Mouse (Mus musculus): Measurements from ENCODE around the gene Pde4a.

Pde4a gene

GRCm38 (mm10) chr9:21165041-21165951 lies at the start of gene Pde4a:
Gene Pde4a, plus strand, starts transcription at chr9:21165714.
- in situ Hi-C loops (cut with MboI; ENCODE audit: low pct_unique_long_range_greater_than_20kb in 1 of 2, low sequenced_read_pairs in 2 of 2, unreplicated experiment in 1 of 2), result no loop called here

DNA sequence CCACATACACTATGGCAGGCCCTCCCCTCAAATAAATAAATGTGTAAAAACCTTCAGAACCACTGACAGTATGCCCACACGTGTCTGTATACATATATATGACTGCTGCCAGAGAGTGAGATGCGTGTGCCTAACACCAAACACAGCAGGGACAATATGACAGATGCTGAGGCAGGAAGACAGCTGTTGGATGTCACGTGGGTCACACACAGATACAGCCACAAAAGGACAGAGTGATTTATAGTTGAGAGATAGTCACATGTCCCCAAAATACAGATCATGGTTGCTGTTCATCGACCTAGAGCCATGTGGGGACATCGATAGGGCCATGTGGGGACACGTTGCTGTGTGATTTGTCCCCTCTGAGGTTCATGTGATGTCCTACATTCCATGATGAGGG lies 48.4 kb upstream of the Pde4a start:
- in situ Hi-C loops (cut with MboI; ENCODE audit: low pct_unique_long_range_greater_than_20kb in 1 of 2, low sequenced_read_pairs in 2 of 2, unreplicated experiment in 1 of 2), result no loop called here

- in situ Hi-C loops (cut with MboI; ENCODE audit: low pct_unique_long_range_greater_than_20kb in 1 of 2, low sequenced_read_pairs in 2 of 2, unreplicated experiment in 1 of 2), result no loop called here
Observed at GRCm38 (mm10) chr9:21121483-21121882, 44.0 kb upstream of the Pde4a start.

DNA sequence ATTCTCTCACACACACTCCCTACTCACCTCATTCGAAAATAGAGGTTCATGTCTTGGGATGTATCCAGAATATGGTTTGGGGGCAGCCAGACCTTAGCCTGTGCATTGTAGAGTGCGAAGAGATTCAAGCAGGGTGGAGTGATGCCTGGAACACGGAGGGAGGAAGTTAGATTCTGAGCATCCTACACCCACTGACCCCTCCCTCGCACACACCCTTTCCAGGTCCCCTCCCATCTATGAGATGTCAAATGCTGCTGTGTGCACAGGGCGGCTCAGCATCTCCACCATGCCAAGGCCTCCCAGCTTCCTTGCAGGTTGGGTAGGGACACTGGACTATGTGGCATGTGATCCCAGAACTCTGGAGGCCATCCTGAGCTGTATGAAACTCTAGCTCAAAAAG lies 40.7 kb upstream of the Pde4a start:
- in situ Hi-C loops (cut with MboI; ENCODE audit: low pct_unique_long_range_greater_than_20kb in 1 of 2, low sequenced_read_pairs in 2 of 2, unreplicated experiment in 1 of 2), result no loop called here

DNA sequence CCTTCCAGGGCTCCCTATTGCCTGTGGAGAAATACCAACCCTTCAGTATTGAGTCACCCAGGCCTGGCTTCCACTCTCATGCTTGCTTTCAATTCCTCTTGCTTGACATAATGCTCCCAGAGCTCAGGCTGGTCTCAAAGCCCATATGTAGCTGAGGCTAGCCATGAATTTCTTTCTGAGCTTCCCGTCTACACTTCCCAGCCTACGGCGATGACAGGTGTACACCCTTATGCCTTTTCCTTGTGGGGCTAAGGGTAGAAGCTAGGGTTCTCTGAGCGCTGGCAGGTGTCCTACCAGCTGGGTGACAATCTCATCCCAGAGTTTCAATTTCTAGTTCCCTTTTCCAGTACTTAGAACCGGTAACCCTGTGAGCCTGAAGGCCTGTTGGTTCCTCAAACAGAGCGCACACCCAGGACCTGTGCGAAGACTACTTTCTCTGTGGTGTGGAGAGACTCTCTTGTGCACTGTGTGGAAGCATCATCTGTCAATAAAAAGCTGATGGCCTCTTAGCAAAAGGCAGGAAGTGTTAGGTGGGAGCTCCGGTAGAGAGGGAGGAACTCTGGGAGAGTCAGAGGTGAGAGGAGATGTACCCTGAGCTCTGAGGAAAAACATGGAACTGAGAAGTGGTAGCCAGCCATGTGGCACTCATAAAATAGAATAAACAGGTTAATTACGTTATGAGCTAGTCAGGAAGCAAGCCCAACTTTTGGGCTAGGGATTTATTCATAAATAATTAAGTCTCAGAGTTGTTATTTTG lies 39.8 kb upstream of the Pde4a start:
- in situ Hi-C loops (cut with MboI; ENCODE audit: low pct_unique_long_range_greater_than_20kb in 1 of 2, low sequenced_read_pairs in 2 of 2, unreplicated experiment in 1 of 2), result no loop called here

GRCm38 (mm10) chr9:21126259-21126627 lies 39.3 kb upstream of the Pde4a start:
- in situ Hi-C loops (cut with MboI; ENCODE audit: low pct_unique_long_range_greater_than_20kb in 1 of 2, low sequenced_read_pairs in 2 of 2, unreplicated experiment in 1 of 2), result no loop called here

- in situ Hi-C loops (cut with MboI; ENCODE audit: low pct_unique_long_range_greater_than_20kb in 1 of 2, low sequenced_read_pairs in 2 of 2, unreplicated experiment in 1 of 2), result no loop called here
Observed at GRCm38 (mm10) chr9:21131059-21131956, 34.2 kb upstream of the Pde4a start, which contains the start of gene Tyk2. Gene Tyk2, minus strand, starts transcription at chr9:21131243.

DNA sequence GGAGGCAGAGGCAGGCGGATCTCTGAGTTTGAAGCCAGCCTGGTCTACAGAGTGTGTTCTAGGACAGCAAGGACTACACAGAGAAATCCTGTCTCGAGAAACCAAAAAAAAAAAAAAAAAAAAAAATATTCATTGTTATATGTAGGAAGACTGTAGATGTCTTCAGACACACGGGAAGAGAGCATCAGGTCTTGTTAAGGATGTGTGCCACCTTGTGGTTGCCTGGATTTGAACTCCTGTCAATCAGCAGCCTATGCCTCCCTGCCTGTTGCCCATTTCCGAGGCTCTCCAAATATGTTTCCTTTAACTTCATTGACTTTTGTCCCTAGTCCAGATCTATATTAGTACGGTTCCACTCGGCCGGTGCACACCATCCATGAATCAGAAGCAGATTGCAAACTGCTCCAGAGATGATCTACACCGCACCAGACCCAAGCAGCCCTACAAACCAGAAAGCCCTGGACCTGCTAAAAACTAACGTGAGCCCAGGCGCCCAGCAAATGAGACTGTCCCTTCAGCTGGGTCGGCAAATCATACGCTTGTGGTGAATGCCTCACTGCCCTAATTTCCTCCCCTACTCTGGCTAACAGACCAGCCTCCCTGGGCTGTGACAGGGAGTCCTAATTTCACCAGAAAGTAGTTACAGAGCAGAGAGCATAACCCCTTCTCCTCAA lies 33.3 kb upstream of the Pde4a start:
- in situ Hi-C loops (cut with MboI; ENCODE audit: low pct_unique_long_range_greater_than_20kb in 1 of 2, low sequenced_read_pairs in 2 of 2, unreplicated experiment in 1 of 2), result no loop called here

GRCm38 (mm10) chr9:21133064-21133707 lies 32.3 kb upstream of the Pde4a start:
- in situ Hi-C loops (cut with MboI; ENCODE audit: low pct_unique_long_range_greater_than_20kb in 1 of 2, low sequenced_read_pairs in 2 of 2, unreplicated experiment in 1 of 2), result no loop called here

DNA sequence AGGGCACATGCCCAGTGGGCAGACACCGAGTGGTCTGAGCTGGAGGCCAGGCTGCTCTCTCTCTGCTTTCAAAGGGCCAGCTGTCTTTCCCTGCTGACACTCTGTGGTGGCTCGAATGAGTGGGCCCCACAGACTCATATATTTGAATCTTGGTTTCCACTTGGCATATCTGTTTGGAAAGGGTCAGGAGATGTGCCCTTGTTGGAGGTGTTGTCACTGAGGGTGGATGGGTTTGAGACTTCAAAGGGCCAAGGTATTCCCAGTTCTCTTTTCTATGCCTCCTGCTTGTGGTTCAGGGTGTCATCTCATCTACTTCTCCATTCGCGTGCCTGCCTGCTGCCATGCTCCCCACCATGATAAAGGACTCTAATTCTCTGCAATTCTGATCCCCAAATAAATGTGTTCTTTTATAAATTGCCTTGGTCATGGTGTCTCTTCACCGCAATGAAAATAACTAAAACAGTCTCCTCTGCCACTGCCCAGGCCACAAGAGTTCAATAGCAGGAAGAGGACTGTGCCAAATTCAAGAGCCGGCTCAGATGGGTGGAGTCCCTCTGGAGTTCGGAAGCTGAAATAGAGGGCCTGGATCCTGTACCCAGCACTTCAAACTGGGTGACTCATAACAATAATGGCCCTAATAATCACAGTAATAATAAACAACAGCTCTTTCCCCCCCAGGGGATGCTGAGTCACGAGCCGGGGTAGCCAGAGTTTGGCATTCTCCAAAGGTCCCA lies 30.8 kb upstream of the Pde4a start:
- in situ Hi-C loops (cut with MboI; ENCODE audit: low pct_unique_long_range_greater_than_20kb in 1 of 2, low sequenced_read_pairs in 2 of 2, unreplicated experiment in 1 of 2), result no loop called here

DNA sequence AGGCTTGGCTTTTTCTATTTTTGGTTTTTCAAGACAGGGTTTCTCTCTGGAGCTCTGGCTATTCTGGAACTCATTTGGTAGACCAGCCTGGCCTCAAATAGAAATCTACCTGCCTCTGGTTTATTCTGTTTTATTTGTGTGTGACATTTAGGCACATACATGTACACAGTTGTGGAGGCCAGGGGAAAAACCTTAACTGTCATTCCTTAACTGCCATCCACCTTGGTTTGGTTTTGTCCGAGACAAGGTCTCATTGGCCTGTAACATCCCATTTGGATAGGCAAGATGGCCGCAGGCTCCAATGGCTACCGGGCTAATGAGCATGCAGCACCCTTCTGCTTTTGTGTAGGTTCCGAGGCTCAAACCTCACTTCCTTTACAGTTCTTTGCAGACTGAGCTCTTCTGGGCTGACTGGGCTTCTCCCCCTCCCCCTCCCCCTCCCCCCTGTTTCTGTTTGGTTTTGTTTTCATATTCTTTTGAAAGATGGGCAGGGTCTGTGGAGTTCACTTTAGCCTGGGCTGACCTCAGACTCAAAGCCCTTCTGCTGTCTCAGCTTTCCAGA lies 30.1 kb upstream of the Pde4a start:
- in situ Hi-C loops (cut with MboI; ENCODE audit: low pct_unique_long_range_greater_than_20kb in 1 of 2, low sequenced_read_pairs in 2 of 2, unreplicated experiment in 1 of 2), result no loop called here

GRCm38 (mm10) chr9:21135941-21136381 lies 29.6 kb upstream of the Pde4a start:
- in situ Hi-C loops (cut with MboI; ENCODE audit: low pct_unique_long_range_greater_than_20kb in 1 of 2, low sequenced_read_pairs in 2 of 2, unreplicated experiment in 1 of 2), result no loop called here

- in situ Hi-C loops (cut with MboI; ENCODE audit: low pct_unique_long_range_greater_than_20kb in 1 of 2, low sequenced_read_pairs in 2 of 2, unreplicated experiment in 1 of 2), result no loop called here
Observed at GRCm38 (mm10) chr9:21136401-21136800, 29.1 kb upstream of the Pde4a start.

- in situ Hi-C loops (cut with MboI; ENCODE audit: low pct_unique_long_range_greater_than_20kb in 1 of 2, low sequenced_read_pairs in 2 of 2, unreplicated experiment in 1 of 2), result no loop called here
Observed at GRCm38 (mm10) chr9:21137229-21137628, 28.3 kb upstream of the Pde4a start.

DNA sequence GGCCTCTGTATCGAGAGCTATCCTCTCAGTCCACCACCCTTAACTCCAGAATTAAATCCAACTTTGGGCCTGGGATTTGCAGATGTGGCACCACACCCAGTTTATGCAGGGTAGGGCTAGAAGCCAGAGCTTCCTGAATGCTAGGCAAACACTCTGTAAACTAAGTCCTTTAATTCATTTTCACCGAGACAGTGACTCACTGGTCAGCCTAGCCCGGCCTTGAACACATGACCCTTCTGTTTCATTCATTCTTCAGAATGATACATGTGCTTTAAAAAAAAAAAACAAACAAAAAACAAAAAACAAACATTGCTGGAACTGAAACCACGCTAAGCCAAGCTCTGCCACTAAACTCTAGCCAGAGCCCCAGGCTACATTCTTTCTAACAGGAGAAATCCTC lies 27.1 kb upstream of the Pde4a start:
- in situ Hi-C loops (cut with MboI; ENCODE audit: low pct_unique_long_range_greater_than_20kb in 1 of 2, low sequenced_read_pairs in 2 of 2, unreplicated experiment in 1 of 2), result no loop called here

DNA sequence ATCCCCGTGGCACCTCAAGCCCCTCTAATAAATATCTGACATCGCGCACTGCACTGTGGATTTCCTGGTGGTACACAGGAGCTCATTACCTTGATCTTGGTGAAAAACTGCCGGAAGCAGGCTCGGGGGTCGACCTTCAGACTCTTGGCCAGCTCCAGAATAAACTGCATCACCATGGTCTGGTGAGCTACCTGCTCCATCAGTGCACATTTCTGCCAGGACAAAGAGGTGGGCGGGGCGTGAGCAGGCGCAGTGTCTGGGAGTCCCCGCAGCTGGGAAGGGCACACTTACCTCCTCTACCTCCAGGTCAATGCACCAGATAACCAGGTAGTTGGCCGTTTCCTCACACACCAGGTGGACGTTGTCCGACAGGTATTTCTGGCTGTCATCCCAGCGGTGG lies 23.6 kb upstream of the Pde4a start:
- in situ Hi-C loops (cut with MboI; ENCODE audit: low pct_unique_long_range_greater_than_20kb in 1 of 2, low sequenced_read_pairs in 2 of 2, unreplicated experiment in 1 of 2), result no loop called here

- in situ Hi-C loops (cut with MboI; ENCODE audit: low pct_unique_long_range_greater_than_20kb in 1 of 2, low sequenced_read_pairs in 2 of 2, unreplicated experiment in 1 of 2), result no loop called here
Observed at GRCm38 (mm10) chr9:21144361-21144760, 21.2 kb upstream of the Pde4a start.
